Mouse (Mus musculus): ENCODE results near the gene Slc35b1. TPM values are rescaled to one million over a fixed set of nuclear protein-coding genes. Genes with fewer than 3 reads are reported as not detected.
"Not testable (repeated sequence)": the region's sequence is repeated elsewhere in the genome, so short reads cannot be mapped to it uniquely, and the experiment has no call there.

Slc35b1 gene
- total RNA-seq, 2 experiments from 2014 or later = 36.6 to 43.4 TPM

GRCm38 (mm10) chr11:95391743-95392142 is 7.3 kb downstream of the Slc35b1 start:
- DNase-seq (ENCODE audit: low spot score) = no peak
- intact Hi-C loops (cut with DNase I) = no loop called here

DNA sequence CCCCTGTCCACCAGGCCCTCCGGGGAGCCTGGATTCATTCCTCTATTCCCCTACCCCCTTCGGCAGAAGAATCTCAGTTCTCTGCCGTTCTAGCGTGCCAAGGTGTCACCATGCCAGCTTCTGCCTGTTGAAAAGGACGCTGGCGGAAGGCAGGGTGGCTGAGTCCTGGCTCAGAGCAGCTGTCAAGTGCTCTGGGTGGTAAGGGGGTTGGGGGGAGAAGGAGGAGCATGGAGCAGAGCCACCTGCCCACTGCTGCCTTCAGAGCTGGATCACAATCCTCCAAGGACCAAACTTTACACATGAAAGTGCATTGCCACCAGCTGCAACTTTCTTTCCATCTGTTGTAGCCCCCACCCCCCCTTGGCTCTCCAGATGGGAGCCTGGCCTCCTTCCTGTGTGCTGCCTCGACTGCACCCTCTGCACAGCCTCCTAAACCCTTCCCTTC is 7.8 kb downstream of the Slc35b1 start:
- DNase-seq (ENCODE audit: low spot score) = no peak
- intact Hi-C loops (cut with DNase I) = no loop called here

GRCm38 (mm10) chr11:95392708-95393499 is 8.4 kb downstream of the Slc35b1 start:
- intact Hi-C loops (cut with DNase I) = no loop called here
- no peak for DNase-seq (ENCODE audit: low spot score)

DNA sequence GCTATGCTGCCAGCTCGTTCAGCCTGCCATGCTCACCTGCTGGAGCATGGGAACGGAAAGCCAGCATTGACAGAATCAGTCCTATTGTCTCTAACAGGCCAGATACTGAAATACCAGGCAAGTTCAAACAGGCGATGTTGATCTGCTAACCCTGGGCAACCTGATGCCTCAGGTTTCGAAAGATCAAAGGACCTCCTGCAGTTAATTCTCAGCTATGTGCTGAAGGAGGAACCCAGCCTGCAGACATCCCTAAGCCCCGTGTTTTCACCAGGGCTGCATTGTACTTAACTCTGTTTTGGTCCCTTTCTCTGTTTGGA is 9.0 kb downstream of the Slc35b1 start:
- intact Hi-C loops (cut with DNase I) = no loop called here
- no peak for DNase-seq (ENCODE audit: low spot score)

DNA sequence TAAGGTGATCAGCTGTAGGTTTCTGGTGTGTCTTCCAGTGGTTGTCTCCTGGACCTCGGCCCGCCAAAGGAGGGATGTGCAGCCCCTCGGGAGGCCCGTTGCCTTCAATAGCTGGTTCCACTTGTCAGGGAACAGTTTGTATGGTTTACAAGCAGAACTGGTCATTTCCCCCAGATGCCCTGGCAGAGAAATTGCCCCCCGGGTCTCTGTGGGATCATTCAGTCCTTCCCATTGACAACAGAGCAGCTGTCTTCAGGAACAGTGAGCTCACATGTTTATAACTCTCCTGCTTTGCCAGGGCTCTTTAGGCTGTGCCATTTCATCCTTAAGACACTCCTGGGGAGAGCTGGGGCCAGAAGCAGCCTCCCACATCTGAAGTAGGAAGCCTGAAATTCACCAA is 9.6 kb downstream of the Slc35b1 start:
- intact Hi-C loops (cut with DNase I) = no loop called here
- no peak for DNase-seq (ENCODE audit: low spot score)

GRCm38 (mm10) chr11:95396548-95396947 is 12.1 kb downstream of the Slc35b1 start:
- no peak for DNase-seq (ENCODE audit: low spot score)
- intact Hi-C loops (cut with DNase I) = no loop called here

DNA sequence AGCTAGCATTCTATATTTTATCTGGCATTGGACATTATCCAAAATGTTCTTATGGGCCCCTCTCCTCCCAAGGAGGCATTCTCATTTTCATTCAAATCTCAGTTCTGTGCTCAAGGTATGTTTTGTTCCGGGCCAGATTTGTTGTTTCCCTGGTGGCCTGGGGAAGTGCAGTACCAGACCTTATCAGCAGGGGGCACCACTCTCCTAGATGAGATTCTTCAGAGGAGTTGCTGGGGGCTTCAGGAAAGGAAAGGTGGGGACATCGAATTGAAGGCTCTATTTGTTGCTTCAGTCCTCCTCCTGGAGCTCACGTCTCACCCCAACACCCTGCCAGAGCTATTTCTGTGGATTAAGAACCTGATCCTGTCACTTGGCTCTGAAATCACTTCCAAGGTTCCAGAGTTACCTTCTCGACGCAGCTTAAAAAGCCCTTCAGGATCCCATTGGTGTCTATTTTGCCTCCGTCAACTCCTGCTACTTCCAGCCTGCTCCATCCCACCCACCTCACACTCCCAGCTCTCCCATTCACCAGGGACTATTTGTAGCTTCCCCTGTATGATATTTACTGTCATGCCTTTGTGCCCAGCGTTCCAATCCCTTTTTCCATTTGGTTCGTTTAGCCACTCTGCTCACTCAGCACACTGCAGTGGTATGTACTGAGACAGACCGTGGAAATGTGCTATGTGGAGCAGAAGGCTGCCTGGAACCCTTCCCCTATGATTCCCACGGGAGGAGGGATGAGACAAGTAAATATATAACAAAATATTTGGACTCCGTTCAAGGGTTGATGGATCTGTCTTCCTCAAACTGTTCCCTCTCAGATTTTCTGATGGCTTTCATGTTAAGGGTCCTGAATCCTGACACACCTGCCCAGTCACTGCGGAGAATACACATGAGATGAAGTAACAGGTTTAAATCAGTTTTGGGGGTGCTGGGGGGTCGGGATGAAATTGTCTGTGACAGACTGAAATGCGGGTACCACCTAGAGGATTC is 13.6 kb downstream of the Slc35b1 start:
- intact Hi-C loops (cut with DNase I) = loop anchor here (1.0 to 2.0 kb wide), 3 partner anchors 35 to 122 kb away; no protein-coding TSS in a partner anchor
- DNase-seq (ENCODE audit: low spot score) = no peak

GRCm38 (mm10) chr11:95399520-95400020 is 15.1 kb downstream of the Slc35b1 start:
- intact Hi-C loops (cut with DNase I) = loop anchor here (2.0 kb wide), 2 partner anchors 33 to 83 kb away; no protein-coding TSS in a partner anchor
- no peak for DNase-seq (ENCODE audit: low spot score)

- intact Hi-C loops (cut with DNase I) = no loop called here
- no peak for DNase-seq (ENCODE audit: low spot score)
These were observed 17.1 kb downstream of the Slc35b1 start for GRCm38 (mm10) chr11:95401568-95401967.

DNA sequence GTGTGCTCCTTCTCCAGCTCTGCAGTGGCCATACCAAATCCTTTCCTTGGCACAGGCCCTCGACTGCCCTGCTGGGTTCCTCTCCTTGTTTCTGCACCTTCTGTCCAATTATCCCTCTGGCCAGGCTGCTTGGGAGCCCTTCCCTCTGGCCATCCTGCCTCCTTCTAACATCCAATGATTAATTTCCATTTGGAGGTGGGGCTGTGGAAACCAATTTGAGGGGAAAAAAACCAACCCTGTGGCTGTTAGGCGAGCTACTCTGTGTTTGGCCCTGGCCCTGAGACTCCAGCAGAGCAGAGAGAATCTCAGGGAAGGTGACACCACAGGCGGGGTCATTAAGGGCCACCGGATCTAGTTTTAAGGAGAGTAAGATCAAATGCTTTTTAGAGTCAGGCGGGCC is 17.7 kb downstream of the Slc35b1 start:
- no peak for DNase-seq (ENCODE audit: low spot score)
- intact Hi-C loops (cut with DNase I) = no loop called here

- intact Hi-C loops (cut with DNase I) = no loop called here
- DNase-seq (ENCODE audit: low spot score) = no peak
These were observed 18.2 kb downstream of the Slc35b1 start for GRCm38 (mm10) chr11:95402658-95403101.

- no peak for DNase-seq (ENCODE audit: low spot score)
- intact Hi-C loops (cut with DNase I) = no loop called here
These were observed 19.2 kb downstream of the Slc35b1 start for GRCm38 (mm10) chr11:95403382-95404340.

DNA sequence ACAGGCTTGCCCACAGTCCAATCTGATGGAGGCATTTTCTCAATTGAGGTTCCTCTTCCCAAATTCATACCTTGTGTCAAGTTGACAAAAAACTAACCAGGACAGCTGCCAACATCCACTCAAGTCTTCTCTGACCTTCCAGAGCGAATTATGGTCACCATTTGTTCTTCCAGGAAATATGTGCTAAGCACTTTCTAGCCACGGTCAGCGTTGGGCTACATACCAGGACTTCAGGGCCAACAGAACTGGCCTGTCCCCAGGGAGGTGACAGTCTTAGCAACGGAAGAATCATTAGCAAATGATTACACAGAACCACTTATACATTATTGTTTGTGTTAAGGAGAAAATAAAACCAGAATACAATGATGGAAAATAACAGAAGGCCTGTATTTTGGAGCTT is 21.3 kb downstream of the Slc35b1 start:
- intact Hi-C loops (cut with DNase I) = no loop called here
- no peak for DNase-seq (ENCODE audit: low spot score)

- intact Hi-C loops (cut with DNase I); DNase-seq (ENCODE audit: low spot score): not testable (repeated sequence)
These were observed 21.9 kb downstream of the Slc35b1 start for GRCm38 (mm10) chr11:95406398-95406797.

- intact Hi-C loops (cut with DNase I) = no loop called here
- DNase-seq (ENCODE audit: low spot score) = no peak
These were observed 25.1 kb downstream of the Slc35b1 start for GRCm38 (mm10) chr11:95409450-95410112.

GRCm38 (mm10) chr11:95411453-95412013 is 27.0 kb downstream of the Slc35b1 start:
- intact Hi-C loops (cut with DNase I) = no loop called here
- DNase-seq (ENCODE audit: low spot score) = no peak

- intact Hi-C loops (cut with DNase I) = no loop called here
- DNase-seq (ENCODE audit: low spot score) = no peak
These were observed 28.1 kb downstream of the Slc35b1 start for GRCm38 (mm10) chr11:95412615-95413014.
